Mouse (Mus musculus): ENCODE measurements around the gene Iqsec1.

The Iqsec1 gene

DNA sequence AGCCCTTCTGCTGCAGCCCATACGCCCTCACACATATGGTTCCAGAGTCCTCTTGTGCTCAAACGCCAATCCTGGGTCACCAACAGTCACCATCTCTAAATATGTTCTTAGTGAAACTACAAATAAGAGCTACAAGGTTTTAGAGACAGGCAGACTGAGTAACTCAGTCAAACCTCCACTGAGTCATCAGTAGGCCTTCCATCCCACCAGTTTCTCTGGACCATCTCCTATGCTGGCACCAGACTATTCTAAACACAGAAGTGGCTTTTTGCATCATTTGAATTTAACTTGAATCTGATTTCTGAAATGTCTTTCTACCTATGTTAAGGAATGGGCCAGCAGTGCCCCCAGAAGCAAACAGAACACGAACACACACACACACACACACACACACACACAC is 120.5 kb downstream of the Iqsec1 start:
- Histone ChIP-seq H3K9me3 (ENCODE audit: low read length) (no peaks in the 10 kb centered on the region), H3K27me3 (ENCODE audit: insufficient read depth, low read length) (no peaks in the 10 kb centered on the region), H3K4me3 (replicated peaks; ENCODE audit: low read length) (no peak overlapping the region), H3K4me1 (replicated peaks; ENCODE audit: low read depth, low read length) (no peaks in the 10 kb centered on the region), H3K36me3 (ENCODE audit: insufficient read depth, low read length) (no peaks in the 10 kb centered on the region)
- TF ChIP-seq CTCF (conservative IDR thresholded peaks at IDR 0.05; ENCODE audit: low read length), result no peak
- no peak for TF ChIP-seq NANOG (IDR thresholded peaks at IDR 0.05; ENCODE audit: borderline replicate concordance, low read length)
- TF ChIP-seq POU5F1 (IDR thresholded peaks at IDR 0.05; ENCODE audit: borderline replicate concordance, low read length), result no peak

DNA sequence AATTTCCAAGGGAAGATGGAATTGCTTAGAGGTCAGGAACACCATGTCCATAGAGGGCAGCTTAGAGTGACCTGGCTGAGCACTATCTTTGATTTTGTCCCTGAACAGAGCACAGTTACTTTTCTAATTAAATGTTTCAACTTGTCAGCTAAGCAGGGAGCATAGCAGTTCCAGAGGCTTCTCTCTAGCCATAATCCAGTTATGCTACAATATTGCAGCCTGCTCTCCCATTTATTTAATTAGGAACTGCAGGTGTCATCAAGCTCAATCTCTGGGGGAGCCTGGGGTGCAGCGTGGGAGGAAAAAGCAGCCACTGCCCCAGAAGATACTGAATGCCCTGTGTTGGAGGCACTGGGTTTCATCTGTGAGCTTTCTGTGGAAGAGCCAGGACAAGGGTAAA is 127.1 kb downstream of the Iqsec1 start:
- H3K36me3 ChIP-seq (ENCODE audit: insufficient read depth, low read length), result no peaks in the 10 kb centered on the region
- TF ChIP-seq CTCF (conservative IDR thresholded peaks at IDR 0.05; ENCODE audit: low read length) (no peak), NANOG (IDR thresholded peaks at IDR 0.05; ENCODE audit: borderline replicate concordance, low read length) (no peak), POU5F1 (IDR thresholded peaks at IDR 0.05; ENCODE audit: borderline replicate concordance, low read length) (no peak)
- no peaks in the 10 kb centered on the region for H3K4me1 ChIP-seq (replicated peaks; ENCODE audit: low read depth, low read length)
- peaks cover 7% of the 10 kb centered on the region; the same call in 1 of the 2 replicates for H3K9me3 ChIP-seq (ENCODE audit: low read length)
- H3K27me3 ChIP-seq (ENCODE audit: insufficient read depth, low read length), result no peaks in the 10 kb centered on the region
- H3K4me3 ChIP-seq (replicated peaks; ENCODE audit: low read length), result no peak overlapping the region

DNA sequence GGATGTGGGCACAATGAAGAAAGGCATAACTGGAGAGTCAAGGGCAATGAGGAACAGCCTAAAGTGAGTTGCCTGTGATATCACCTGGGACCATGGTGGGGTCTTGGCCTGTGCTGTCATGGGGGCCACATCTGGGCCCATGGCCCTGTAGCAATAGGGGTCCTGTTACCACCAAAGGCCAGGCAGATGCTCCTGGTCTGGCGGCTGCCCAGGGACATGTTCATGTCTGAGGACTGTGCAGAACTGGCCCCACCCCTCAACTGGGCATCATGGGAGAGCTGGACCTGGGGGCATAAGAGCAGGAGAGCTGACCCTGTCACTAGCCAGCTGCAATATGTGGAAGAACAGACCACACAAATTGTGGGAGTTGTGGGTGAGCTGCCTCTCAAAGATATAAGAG is 130.6 kb downstream of the Iqsec1 start:
- Histone ChIP-seq H3K4me1 (replicated peaks; ENCODE audit: low read depth, low read length) (no peaks in the 10 kb centered on the region), H3K4me3 (replicated peaks; ENCODE audit: low read length) (no peak overlapping the region), H3K9me3 (ENCODE audit: low read length) (peaks cover 7% of the 10 kb centered on the region; the same call in 1 of the 2 replicates), H3K27me3 (ENCODE audit: insufficient read depth, low read length) (no peaks in the 10 kb centered on the region), H3K36me3 (ENCODE audit: insufficient read depth, low read length) (no peaks in the 10 kb centered on the region)
- TF ChIP-seq CTCF (conservative IDR thresholded peaks at IDR 0.05; ENCODE audit: low read length), result no peak
- TF ChIP-seq POU5F1 (IDR thresholded peaks at IDR 0.05; ENCODE audit: borderline replicate concordance, low read length), result no peak
- TF ChIP-seq NANOG (IDR thresholded peaks at IDR 0.05; ENCODE audit: borderline replicate concordance, low read length), result no peak

DNA sequence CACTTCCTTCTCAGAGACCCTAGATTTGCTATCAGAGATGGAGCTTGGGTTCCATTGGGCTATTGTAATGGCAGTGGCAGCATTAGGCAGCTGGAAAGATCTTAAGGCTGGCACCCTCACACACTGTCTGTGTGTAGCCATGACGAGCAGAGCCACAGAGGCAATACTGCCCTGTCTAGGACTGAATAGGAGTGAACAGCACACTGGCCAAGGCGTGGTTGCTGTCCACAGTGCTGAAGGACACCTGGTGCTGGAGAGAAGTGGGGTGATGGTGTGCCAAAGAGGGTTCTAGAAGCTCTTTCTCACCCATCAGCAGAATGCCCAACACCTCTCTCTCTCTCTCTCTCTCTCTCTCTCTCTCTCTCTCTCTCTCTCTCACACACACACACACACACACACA is 136.1 kb downstream of the Iqsec1 start:
- Histone ChIP-seq H3K4me3 (replicated peaks; ENCODE audit: low read length) (no peak overlapping the region), H3K36me3 (ENCODE audit: insufficient read depth, low read length) (no peaks in the 10 kb centered on the region), H3K4me1 (replicated peaks; ENCODE audit: low read depth, low read length) (no peaks in the 10 kb centered on the region), H3K9me3 (ENCODE audit: low read length) (no peaks in the 10 kb centered on the region), H3K27me3 (ENCODE audit: insufficient read depth, low read length) (no peaks in the 10 kb centered on the region)
- TF ChIP-seq POU5F1 (IDR thresholded peaks at IDR 0.05; ENCODE audit: borderline replicate concordance, low read length) (no peak), NANOG (IDR thresholded peaks at IDR 0.05; ENCODE audit: borderline replicate concordance, low read length) (no peak), CTCF (conservative IDR thresholded peaks at IDR 0.05; ENCODE audit: low read length) (no peak)

DNA sequence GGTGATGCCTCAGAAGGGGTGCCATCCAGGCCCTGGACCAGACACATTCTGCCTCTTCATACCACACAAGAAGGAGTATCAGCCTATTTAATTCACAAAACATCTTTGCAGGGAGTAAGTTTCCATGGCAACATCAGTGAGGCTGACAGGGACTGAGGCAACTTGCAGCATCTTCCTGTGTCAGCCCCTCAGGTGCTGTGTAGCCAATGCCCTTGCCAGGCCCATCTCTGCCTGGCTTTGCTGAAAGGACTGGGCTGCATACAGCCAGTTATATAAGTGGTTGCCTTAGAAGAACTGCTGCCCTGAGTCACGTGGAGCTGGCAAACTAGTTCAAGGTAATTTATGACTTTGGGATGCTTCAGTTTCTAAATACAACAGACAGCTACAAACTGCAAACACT is 140.4 kb downstream of the Iqsec1 start:
- no peak overlapping the region for H3K4me3 ChIP-seq (replicated peaks; ENCODE audit: low read length)
- TF ChIP-seq NANOG (IDR thresholded peaks at IDR 0.05; ENCODE audit: borderline replicate concordance, low read length), result no peak
- no peak for TF ChIP-seq CTCF (conservative IDR thresholded peaks at IDR 0.05; ENCODE audit: low read length)
- no peak for TF ChIP-seq POU5F1 (IDR thresholded peaks at IDR 0.05; ENCODE audit: borderline replicate concordance, low read length)
- H3K27me3 ChIP-seq (ENCODE audit: insufficient read depth, low read length), result no peaks in the 10 kb centered on the region
- H3K36me3 ChIP-seq (ENCODE audit: insufficient read depth, low read length), result no peaks in the 10 kb centered on the region
- H3K4me1 ChIP-seq (replicated peaks; ENCODE audit: low read depth, low read length), result no peaks in the 10 kb centered on the region
- H3K9me3 ChIP-seq (ENCODE audit: low read length), result no peaks in the 10 kb centered on the region

DNA sequence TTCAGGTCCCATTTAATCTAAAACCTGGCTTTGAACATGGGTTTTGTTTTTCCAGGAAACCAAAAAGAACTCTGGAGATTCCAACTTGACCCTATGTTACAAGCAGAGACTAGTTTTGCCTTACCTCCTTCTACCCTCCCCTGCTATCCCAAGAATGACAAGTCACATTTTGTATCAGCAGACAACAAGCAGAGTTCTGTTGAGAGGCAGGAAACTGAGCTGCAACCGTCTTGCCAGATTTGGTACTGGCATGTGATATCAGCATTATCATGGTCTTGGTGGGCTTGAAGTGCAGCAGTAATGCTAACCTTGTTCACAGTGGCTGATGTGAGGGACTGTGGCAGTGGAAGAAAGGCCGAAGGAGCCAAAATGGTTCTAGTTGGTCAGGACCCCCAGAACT is 141.0 kb downstream of the Iqsec1 start:
- Histone ChIP-seq H3K4me1 (replicated peaks; ENCODE audit: low read depth, low read length) (no peaks in the 10 kb centered on the region), H3K9me3 (ENCODE audit: low read length) (no peaks in the 10 kb centered on the region)
- no peak for TF ChIP-seq CTCF (conservative IDR thresholded peaks at IDR 0.05; ENCODE audit: low read length)
- no peak for TF ChIP-seq POU5F1 (IDR thresholded peaks at IDR 0.05; ENCODE audit: borderline replicate concordance, low read length)
- no peak for TF ChIP-seq NANOG (IDR thresholded peaks at IDR 0.05; ENCODE audit: borderline replicate concordance, low read length)

DNA sequence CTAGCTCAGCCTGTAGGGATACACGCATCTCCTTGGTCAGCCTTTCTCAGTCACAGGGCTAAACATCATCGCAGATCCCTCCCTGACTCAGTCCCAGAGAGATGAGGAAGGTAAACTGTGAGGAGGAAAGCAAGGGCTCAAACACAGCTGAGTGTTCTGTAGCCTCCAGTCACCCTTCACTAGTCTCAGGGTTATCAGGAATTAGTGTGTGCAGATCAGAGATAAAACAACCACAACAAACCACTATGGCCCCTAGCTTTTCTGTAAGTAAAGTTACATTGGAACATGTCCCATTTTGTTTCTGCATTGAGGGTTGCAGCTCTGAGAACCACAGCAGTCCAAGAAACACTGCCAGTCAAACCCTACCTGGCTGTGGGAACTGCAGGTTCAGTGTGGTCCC is 148.5 kb downstream of the Iqsec1 start:
- H3K27me3 ChIP-seq (ENCODE audit: insufficient read depth, low read length), result no peaks in the 10 kb centered on the region
- no peaks in the 10 kb centered on the region for H3K4me1 ChIP-seq (replicated peaks; ENCODE audit: low read depth, low read length)
- TF ChIP-seq NANOG (IDR thresholded peaks at IDR 0.05; ENCODE audit: borderline replicate concordance, low read length) (no peak), POU5F1 (IDR thresholded peaks at IDR 0.05; ENCODE audit: borderline replicate concordance, low read length) (no peak), CTCF (conservative IDR thresholded peaks at IDR 0.05; ENCODE audit: low read length) (no peak)
- H3K4me3 ChIP-seq (replicated peaks; ENCODE audit: low read length), result no peak overlapping the region
- H3K36me3 ChIP-seq (ENCODE audit: insufficient read depth, low read length), result no peaks in the 10 kb centered on the region
- H3K9me3 ChIP-seq (ENCODE audit: low read length), result no peaks in the 10 kb centered on the region

More for the DNA sequence above, 141.0 kb downstream of the Iqsec1 start:
- Histone ChIP-seq H3K36me3 (ENCODE audit: insufficient read depth, low read length) (no peaks in the 10 kb centered on the region), H3K27me3 (ENCODE audit: insufficient read depth, low read length) (no peaks in the 10 kb centered on the region), H3K4me3 (replicated peaks; ENCODE audit: low read length) (no peak overlapping the region)

DNA sequence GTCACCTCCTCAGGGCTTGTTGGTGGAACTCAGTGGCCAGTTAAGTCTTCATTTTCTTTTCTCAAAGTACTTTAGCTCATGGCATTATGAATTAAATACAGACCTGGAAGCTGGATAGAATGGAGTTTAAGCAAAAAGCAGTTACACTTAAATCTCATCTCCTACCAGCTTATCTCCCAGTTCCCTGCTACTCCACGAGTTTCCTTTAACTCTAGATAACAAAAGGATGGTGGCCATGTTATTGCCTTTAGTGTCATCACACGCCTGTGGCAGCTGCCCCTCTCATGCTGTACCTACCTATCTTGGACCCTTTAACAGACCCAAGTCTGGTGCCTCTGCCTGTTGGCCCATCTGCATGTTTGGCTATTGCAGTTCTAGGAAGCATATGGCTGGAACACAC is 151.7 kb downstream of the Iqsec1 start:
- Histone ChIP-seq H3K9me3 (ENCODE audit: low read length) (no peaks in the 10 kb centered on the region), H3K4me1 (replicated peaks; ENCODE audit: low read depth, low read length) (no peaks in the 10 kb centered on the region), H3K4me3 (replicated peaks; ENCODE audit: low read length) (no peak overlapping the region), H3K27me3 (ENCODE audit: insufficient read depth, low read length) (no peaks in the 10 kb centered on the region), H3K36me3 (ENCODE audit: insufficient read depth, low read length) (no peaks in the 10 kb centered on the region)
- no peak for TF ChIP-seq NANOG (IDR thresholded peaks at IDR 0.05; ENCODE audit: borderline replicate concordance, low read length)
- no peak for TF ChIP-seq POU5F1 (IDR thresholded peaks at IDR 0.05; ENCODE audit: borderline replicate concordance, low read length)
- no peak for TF ChIP-seq CTCF (conservative IDR thresholded peaks at IDR 0.05; ENCODE audit: low read length)

DNA sequence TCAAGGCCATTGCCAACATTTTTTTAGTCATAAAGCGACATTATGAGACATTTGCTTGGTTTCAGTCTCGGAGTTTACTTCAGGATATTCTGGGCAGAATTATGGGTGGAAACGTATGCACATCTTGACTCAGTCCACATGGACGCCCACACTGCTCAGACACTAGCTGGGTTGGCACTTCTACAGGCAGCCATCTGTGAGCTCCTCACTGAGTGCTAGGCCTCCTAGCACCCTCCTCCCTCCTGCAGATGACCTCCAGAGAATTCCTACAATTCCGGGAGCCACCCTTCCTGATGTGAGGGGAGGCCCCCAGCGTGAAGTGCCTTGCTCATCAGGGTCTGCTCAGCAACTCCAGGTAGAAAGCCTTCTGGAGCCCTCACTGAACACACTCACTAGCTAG is 158.9 kb downstream of the Iqsec1 start:
- H3K4me3 ChIP-seq (replicated peaks; ENCODE audit: low read length), result no peak overlapping the region
- TF ChIP-seq NANOG (IDR thresholded peaks at IDR 0.05; ENCODE audit: borderline replicate concordance, low read length), result no peak
- TF ChIP-seq CTCF (conservative IDR thresholded peaks at IDR 0.05; ENCODE audit: low read length), result no peak
- no peak for TF ChIP-seq POU5F1 (IDR thresholded peaks at IDR 0.05; ENCODE audit: borderline replicate concordance, low read length)
- H3K27me3 ChIP-seq (ENCODE audit: insufficient read depth, low read length), result no peaks in the 10 kb centered on the region
- H3K9me3 ChIP-seq (ENCODE audit: low read length), result no peaks in the 10 kb centered on the region
- no peaks in the 10 kb centered on the region for H3K36me3 ChIP-seq (ENCODE audit: insufficient read depth, low read length)
- H3K4me1 ChIP-seq (replicated peaks; ENCODE audit: low read depth, low read length), result no peaks in the 10 kb centered on the region
